Mouse (Mus musculus) MEL (cell line): Measurements from ENCODE around the gene Itk. TPM values are rescaled to one million over a fixed set of nuclear protein-coding genes. Genes with fewer than 3 reads are reported as not detected.

Source experiments
- DNase-seq: peaks from one replicate; pipeline ENCODE4 v3.0.0; 2011; ENCODE audit warnings: low read depth, low spot score
- H3K27ac ChIP-seq: 2 replicates; pipeline ENCODE4 v1.5.1; 2012; ENCODE audit warnings: low read depth, mild to moderate bottlenecking, control low read depth, low read length, moderate library complexity; ENCODE audit not compliant: control insufficient read depth
- H3K27me3 ChIP-seq, 2 experiments: fragments of 150-350 bp in 1 of 2; sonication (generic) in 1 of 2; 2 replicates each; pipeline ENCODE4 v1.6.1; 2012; ENCODE audit warnings: low read length in 2 of 2, mild to moderate bottlenecking in 2 of 2, improper control_type of control experiment in 1 of 2, moderate library complexity in 1 of 2; ENCODE audit not compliant: insufficient read depth in 2 of 2, control insufficient read depth in 1 of 2
- H3K36me3 ChIP-seq, 2 experiments: 2 replicates each; pipeline ENCODE4 v1.6.1; 2012 to 2014; ENCODE audit warnings: low read length in 2 of 2, improper control_type of control experiment in 1 of 2, inconsistent platforms in 1 of 2, mild to moderate bottlenecking in 1 of 2; ENCODE audit not compliant: insufficient read depth in 2 of 2, control insufficient read depth in 1 of 2
- H3K4me1 ChIP-seq, 2 experiments: fragments of 150-350 bp in 1 of 2; sonication (generic) in 1 of 2; 2 replicates each; pipeline ENCODE4 v1.6.1; 2012; ENCODE audit warnings: low read length in 2 of 2, improper control_type of control experiment in 1 of 2, mild to moderate bottlenecking in 1 of 2; ENCODE audit not compliant: insufficient read depth in 2 of 2, control insufficient read depth in 1 of 2
- H3K4me3 ChIP-seq, 2 experiments: fragments of 150-350 bp in 1 of 2; sonication (generic) in 1 of 2; 2 replicates each; pipeline ENCODE4 v1.5.1; 2012; ENCODE audit warnings: low read depth in 2 of 2, low read length in 2 of 2, mild to moderate bottlenecking in 2 of 2, moderate library complexity in 2 of 2, control low read depth in 1 of 2, improper control_type of control experiment in 1 of 2; ENCODE audit not compliant: control insufficient read depth in 1 of 2, insufficient read depth in 1 of 2
- H3K79me2 ChIP-seq: 2 replicates; pipeline ENCODE4 v1.6.1; 2012; ENCODE audit warnings: mild to moderate bottlenecking, low read length, moderate library complexity; ENCODE audit not compliant: control insufficient read depth, poor library complexity, insufficient read depth
- H3K9ac ChIP-seq: 2 replicates; pipeline ENCODE4 v1.6.1; 2012; ENCODE audit warnings: low read depth, mild to moderate bottlenecking, control low read depth, low read length, moderate library complexity; ENCODE audit not compliant: control insufficient read depth, poor library complexity, severe bottlenecking
- H3K9me3 ChIP-seq: fragments of 150-350 bp; sonication (generic); replicated peaks from 2 replicates; pipeline ENCODE4 v1.6.1; 2012; ENCODE audit warnings: mild to moderate bottlenecking, low read length, improper control_type of control experiment, moderate library complexity; ENCODE audit not compliant: insufficient read depth
- BHLHE40 ChIP-seq: IDR thresholded peaks from 2 replicates; pipeline ENCODE4 v1.6.1; 2012; ENCODE audit warnings: low read depth, mild to moderate bottlenecking, inconsistent platforms, low read length, improper control_type of control experiment, borderline replicate concordance
- E2F4 ChIP-seq: IDR thresholded peaks from 2 replicates; pipeline ENCODE4 v1.6.1; 2011; ENCODE audit warnings: low read depth, low read length, improper control_type of control experiment, borderline replicate concordance
- ELF1 ChIP-seq: IDR thresholded peaks from 2 replicates; pipeline ENCODE4 v1.6.1; 2014; ENCODE audit warnings: low read depth, mild to moderate bottlenecking, inconsistent platforms, low read length, improper control_type of control experiment, moderate library complexity
- GATA1 ChIP-seq: IDR thresholded peaks from 2 replicates; pipeline ENCODE4 v1.6.1; 2011; ENCODE audit warnings: low read depth, low read length, improper control_type of control experiment
- MAFK ChIP-seq: IDR thresholded peaks from 2 replicates; pipeline ENCODE4 v1.6.1; 2011; ENCODE audit warnings: low read depth, mild to moderate bottlenecking, low read length, improper control_type of control experiment, borderline replicate concordance
- MAX ChIP-seq: IDR thresholded peaks from 2 replicates; pipeline ENCODE4 v1.6.1; 2011; ENCODE audit warnings: low read length, improper control_type of control experiment
- MEF2A ChIP-seq: IDR thresholded peaks from 2 replicates; pipeline ENCODE4 v1.6.1; 2014; ENCODE audit warnings: low read depth, mild to moderate bottlenecking, inconsistent platforms, low read length, improper control_type of control experiment; ENCODE audit not compliant: poor library complexity, insufficient replicate concordance, severe bottlenecking; ENCODE audit errors: extremely low read depth
- MYC ChIP-seq: IDR thresholded peaks from 2 replicates; pipeline ENCODE4 v1.6.1; 2011; ENCODE audit warnings: low read depth, mild to moderate bottlenecking, low read length, improper control_type of control experiment, moderate library complexity
- NELFE ChIP-seq: IDR thresholded peaks from 2 replicates; pipeline ENCODE4 v1.6.1; 2011; ENCODE audit warnings: low read depth, low read length, improper control_type of control experiment
- NRF1 ChIP-seq: IDR thresholded peaks from 2 replicates; pipeline ENCODE4 v1.6.1; 2014; ENCODE audit warnings: low read depth, mild to moderate bottlenecking, inconsistent platforms, low read length, improper control_type of control experiment, moderate library complexity; ENCODE audit not compliant: poor library complexity, insufficient read depth, severe bottlenecking
- POLR2A ChIP-seq, 2 experiments: IDR thresholded peaks; 2 replicates each; pipeline ENCODE4 v1.6.1; 2011 to 2012; ENCODE audit warnings: low read length in 2 of 2, mild to moderate bottlenecking in 2 of 2, control low read depth in 1 of 2, improper control_type of control experiment in 1 of 2, low read depth in 1 of 2, moderate library complexity in 1 of 2; ENCODE audit not compliant: control insufficient read depth in 1 of 2, insufficient read depth in 1 of 2, poor library complexity in 1 of 2
- SMC3 ChIP-seq: IDR thresholded peaks from 2 replicates; pipeline ENCODE4 v1.6.1; 2011; ENCODE audit warnings: low read depth, low read length, improper control_type of control experiment
- TAL1 ChIP-seq: IDR thresholded peaks from 2 replicates; pipeline ENCODE4 v1.6.1; 2012; ENCODE audit warnings: mild to moderate bottlenecking, inconsistent platforms, low read length, moderate library complexity, mixed read lengths
- UBTF ChIP-seq: IDR thresholded peaks from 2 replicates; pipeline ENCODE4 v1.6.1; 2012; ENCODE audit warnings: low read depth, mild to moderate bottlenecking, inconsistent platforms, low read length, improper control_type of control experiment, moderate library complexity, borderline replicate concordance; ENCODE audit not compliant: insufficient read depth
- ZC3H11A ChIP-seq: IDR thresholded peaks from 2 replicates; pipeline ENCODE4 v1.6.1; 2012; ENCODE audit warnings: low read depth, mild to moderate bottlenecking, inconsistent platforms, low read length, improper control_type of control experiment
- ZNF384 ChIP-seq: IDR thresholded peaks from 2 replicates; pipeline ENCODE4 v1.6.1; 2012; ENCODE audit warnings: low read depth, mild to moderate bottlenecking, inconsistent platforms, low read length, improper control_type of control experiment
- polyA plus RNA-seq, 2 experiments: library from polyadenylated mRNA; stranded (reverse) in 1 of 2; unstranded in 1 of 2; fragments of >175 nt in 1 of 2; fragments of >200 nt in 1 of 2; gene quantifications; 2 replicates each; pipeline versions ENCODE4 v1.2.1 to v1.2.4; 2012; ENCODE audit warnings: low replicate concordance in 2 of 2, low read depth in 1 of 2; ENCODE audit not compliant: insufficient read length in 2 of 2, insufficient read depth in 1 of 2, missing spikeins in 1 of 2
- total RNA-seq: library from RNA; depleted of rRNA; stranded (reverse); fragments of 300-350 nt; gene quantifications from 2 replicates; pipeline ENCODE4 v1.2.3, GENCODE M21; 2012

The Itk gene
- total and polyA plus RNA-seq, 3 experiments = not detected

DNA sequence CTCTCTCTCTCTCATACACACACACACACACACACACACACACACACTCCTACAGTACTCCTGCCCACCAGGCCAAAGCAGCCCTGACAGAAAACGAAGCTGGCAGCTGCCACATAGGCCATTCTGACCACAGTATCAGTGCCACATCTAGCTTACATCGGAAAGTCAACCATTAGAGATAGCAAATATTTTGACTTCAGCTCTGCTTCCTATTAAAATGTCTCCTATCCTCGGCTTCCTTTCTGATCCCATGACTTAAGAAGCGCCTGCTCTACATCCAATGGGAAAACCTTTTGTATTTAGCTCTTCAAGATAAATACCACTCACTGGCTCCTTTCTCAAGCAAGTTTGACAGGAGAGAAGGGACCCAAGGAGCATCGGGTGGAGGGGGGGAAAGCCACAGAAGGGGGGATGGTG lies 78.7 kb downstream of the Itk start:
- H3K4me3 ChIP-seq = peak overlapping the region in 1 of 2 experiments; percentile 95; a peak in 3 of 4 replicates
- peaks cover 0 to 2% of the 10 kb centered on the region in 2 experiments; a peak in 1 of 4 replicates for H3K27me3 ChIP-seq
- no peaks in the 10 kb centered on the region for H3K9me3 ChIP-seq
- 0 out of 2 replicates have a peak, but pooled peaks have one; percentile 26 for TF ChIP-seq GATA1
- TF ChIP-seq BHLHE40 = no peak
- no peak for DNase-seq
- peaks cover 2% of the 10 kb centered on the region; the same call in 1 of the 2 replicates for H3K79me2 ChIP-seq
- peaks cover 0 to 22% of the 10 kb centered on the region in 2 experiments; a peak in 3 of 4 replicates for H3K4me1 ChIP-seq
- peak overlapping the region; percentile 14; the same call in 1 of the 2 replicates for H3K27ac ChIP-seq
- H3K36me3 ChIP-seq = peaks cover 0 to 10% of the 10 kb centered on the region in 2 experiments; a peak in 2 of 4 replicates
- H3K9ac ChIP-seq = no peak overlapping the region; the same call in none of the 2 replicates

DNA sequence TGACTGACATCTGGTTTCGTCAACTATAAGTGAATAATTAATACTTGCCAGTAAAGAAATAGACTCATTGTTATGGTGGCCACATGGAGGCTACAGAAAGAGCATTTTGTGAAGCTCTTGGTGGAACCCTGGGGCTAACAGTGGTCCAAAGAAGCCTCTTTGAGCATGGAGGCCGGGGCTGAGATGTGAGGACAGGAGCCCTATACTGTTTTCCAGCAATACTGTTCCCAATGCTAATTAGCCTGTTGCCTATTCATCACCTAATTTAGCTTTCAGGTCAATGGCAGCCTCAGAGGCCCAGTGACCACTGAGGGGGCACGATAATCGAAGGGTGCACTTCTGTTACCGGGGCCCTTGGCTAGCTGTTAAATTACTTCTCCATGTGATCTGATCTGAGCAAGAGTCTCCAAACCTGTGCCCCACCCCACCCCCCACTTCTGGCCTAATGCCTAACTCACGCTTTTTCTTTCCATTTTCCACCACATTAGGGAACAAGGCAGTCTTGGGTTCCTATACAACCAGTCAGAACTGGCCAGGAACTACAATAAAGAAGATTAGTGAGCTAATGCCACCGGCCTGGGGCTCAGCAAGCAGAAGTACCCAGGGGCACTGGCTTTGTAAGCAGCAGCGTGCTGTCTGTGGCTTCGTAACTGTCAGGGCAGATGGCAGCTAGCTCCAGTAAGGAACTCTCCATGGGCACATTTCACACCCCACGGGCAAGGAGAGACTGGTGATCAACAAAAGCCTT lies 79.3 kb downstream of the Itk start:
- Histone ChIP-seq H3K27ac (no peak overlapping the region), H3K4me1 (peaks cover 0 to 22% of the 10 kb centered on the region in 2 experiments; a peak in 3 of 4 replicates), H3K4me3 (no peak overlapping the region; a peak in 1 of 4 replicates), H3K36me3 (peaks cover 0 to 10% of the 10 kb centered on the region in 2 experiments; a peak in 2 of 4 replicates), H3K27me3 (peaks cover 0 to 2% of the 10 kb centered on the region in 2 experiments; a peak in 1 of 4 replicates), H3K9ac (no peak overlapping the region), H3K79me2 (peaks cover 2% of the 10 kb centered on the region; the same call in 1 of the 2 replicates), H3K9me3 (no peaks in the 10 kb centered on the region)
- no peak for TF ChIP-seq ZNF384
- TF ChIP-seq NRF1 = no peak
- TF ChIP-seq ZC3H11A = no peak
- no peak for TF ChIP-seq POLR2A (IDR thresholded peaks at IDR 0.05; ENCODE audit: control insufficient read depth in 1 of 2, insufficient read depth in 1 of 2, low read depth in 1 of 2, low read length in 2 of 2, poor library complexity in 1 of 2)
- no peak for TF ChIP-seq MAX
- no peak for TF ChIP-seq UBTF
- TF ChIP-seq MYC = no peak
- TF ChIP-seq MAFK = no peak
- no peak for TF ChIP-seq NELFE
- no peak for TF ChIP-seq ELF1
- TF ChIP-seq E2F4 = no peak
- TF ChIP-seq GATA1 = no peak
- TF ChIP-seq MEF2A = no peak
- TF ChIP-seq TAL1 = no peak
- no peak for TF ChIP-seq BHLHE40
- no peak for TF ChIP-seq SMC3
- peak; percentile 59 for DNase-seq
